Mouse (Mus musculus) mesoderm, embryonic 11.5 days (tissue): ENCODE measurements at regions not wholly inside any gene's neighbourhood (a gene's known extent, or its start where the extent isn't known, plus 50 kb on each side); places are given as distances from the start of the nearest gene placed in this dataset.

Experiments used
- DNase-seq: peaks from one replicate; pipeline ENCODE4 v3.0.0-alpha.2; 2012; ENCODE audit warnings: low read depth, low spot score

DNA sequence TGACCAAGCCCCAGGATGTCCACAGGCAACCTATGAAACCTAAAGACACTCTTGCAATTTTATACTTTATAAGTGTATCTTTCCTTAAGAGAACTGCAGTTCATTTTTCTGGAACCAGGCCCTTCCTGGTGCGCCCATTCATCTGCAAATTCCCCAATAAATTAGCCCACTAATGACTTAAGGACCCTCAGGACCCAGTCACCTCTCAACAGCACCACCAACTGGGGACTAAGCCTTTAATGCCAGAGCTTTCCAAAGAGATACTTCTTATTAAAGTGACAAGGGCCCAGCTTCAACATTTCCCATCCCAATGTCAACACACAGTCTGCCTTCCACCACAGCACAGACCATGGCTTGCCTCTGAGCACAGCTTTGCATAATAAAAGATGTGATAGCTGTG is 237.6 kb upstream of the Pabpc6 start:
- DNase-seq = no peak

DNA sequence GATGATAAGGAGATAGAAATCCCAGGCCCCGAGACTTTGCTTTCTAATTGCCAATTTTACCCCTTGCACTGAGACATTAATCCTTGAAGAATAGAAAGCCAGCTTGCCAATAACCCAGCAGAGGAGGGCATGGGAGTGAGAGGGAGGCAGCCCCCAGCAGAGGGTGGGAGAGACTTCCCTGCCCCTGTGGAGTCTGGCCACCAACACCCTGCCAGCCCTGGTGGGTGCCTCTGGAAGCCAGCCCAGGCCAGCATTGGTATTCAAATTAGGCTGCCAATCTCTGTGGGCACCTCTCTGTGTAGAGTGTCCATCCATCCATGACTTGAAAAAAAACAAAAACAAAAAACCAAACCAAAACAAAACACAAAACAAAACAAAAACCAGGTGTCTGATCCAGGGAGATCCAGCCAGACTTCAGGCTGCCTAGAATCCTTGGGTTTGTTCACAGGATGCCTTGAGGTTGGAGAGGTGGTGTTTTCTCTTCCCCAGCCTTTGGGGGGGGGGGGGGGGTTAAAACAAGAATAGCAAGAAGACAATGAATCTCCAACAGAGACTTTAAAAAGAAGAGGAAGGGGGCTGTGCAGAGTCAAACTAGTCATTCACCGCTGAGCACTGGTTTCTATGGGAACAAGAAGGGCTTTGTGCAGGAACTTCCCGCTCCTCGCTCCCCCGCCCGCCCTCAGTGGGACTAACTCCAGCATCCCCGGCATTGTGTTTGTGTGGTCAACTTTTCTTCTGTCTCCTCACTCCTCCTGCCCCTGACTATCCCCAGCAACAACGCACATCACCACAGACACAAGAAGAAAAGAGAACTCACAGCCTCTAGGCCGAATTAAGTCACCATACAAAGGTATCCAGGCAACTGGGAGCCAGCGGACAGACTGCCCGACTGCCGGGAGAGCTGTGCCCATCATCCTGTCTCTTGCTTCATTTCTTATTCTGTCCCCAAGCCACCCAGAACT is 236.3 kb upstream of the Pabpc6 start:
- peak; percentile 85 for DNase-seq

DNA sequence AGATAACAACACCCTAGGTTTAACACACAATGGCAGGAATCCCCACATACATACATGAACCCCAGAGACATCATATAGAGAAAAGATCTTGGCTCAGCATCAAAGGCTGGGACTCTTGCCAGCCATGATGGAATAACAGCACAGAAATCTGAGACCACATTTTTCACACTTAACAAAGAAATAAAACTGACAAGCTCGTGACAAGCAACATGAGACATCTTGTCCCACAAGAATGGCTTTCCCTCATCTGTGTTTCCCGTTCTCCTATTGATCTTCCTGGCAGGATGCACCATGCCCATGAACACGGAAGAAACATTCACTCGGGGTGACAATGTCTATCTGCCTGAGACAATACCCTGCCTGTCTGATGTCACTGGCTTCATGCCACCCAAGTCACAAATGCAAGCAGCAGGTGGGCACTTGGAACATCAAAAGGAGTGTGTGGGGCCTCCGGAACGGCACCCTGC is 235.0 kb upstream of the Pabpc6 start:
- DNase-seq = peak; percentile 35

DNA sequence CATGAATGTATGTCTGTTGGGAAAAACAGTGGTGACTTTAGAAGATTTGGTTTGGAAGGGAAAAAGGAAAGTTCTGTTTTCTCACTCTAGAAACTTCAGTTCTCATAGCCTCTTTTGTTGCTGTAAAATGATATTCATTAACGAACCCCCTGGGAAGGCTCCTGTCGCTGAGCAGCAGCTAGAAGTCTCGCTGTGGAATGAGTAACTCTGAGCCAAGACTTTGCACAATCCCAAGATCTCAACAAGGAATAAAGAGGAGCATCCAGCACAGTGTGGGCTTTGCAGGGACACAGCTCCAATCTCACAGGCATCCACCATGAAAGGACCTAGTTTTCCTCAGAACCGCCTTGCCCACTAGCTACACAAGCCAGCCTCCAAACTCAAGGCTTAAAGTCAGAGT is 233.8 kb upstream of the Pabpc6 start:
- DNase-seq = no peak

DNA sequence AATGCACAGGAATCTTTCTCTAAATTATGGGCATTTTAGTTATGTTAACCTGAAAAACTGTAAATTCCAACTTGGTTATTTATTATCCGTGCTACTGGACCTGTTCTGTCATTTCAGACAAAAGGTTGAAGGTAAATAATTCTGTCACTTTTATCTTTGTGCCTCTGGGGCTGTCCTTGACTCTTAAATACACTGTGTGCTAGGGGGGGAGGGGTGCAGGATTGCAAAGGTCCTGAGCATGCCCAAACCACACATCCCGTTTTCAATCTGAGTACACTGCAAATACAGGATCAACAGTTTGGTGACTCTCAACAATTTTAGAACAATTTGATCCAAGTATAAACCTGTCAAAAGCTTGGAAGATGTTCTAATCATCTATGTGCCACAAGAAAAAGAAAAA is 227.4 kb upstream of the Pabpc6 start:
- no peak for DNase-seq

DNA sequence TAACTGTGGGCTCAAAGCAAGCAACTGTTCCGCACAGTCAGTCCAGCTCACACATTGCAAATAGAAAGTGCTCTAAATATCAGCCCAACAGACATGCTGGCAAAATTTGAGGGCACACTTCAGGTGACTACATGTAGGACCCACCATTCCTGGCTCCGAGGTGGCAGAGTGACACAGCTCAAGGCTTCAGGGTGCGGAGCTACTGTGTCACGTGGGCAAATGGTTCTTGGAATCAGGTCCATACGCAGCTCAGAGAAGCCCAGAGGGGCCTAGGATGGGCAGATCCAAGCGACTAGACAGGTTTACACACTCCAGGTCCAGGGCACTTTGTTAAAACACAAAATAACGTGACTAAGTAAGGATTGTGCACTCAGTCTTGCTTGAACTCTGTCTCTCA is 226.2 kb upstream of the Pabpc6 start:
- no peak for DNase-seq

DNA sequence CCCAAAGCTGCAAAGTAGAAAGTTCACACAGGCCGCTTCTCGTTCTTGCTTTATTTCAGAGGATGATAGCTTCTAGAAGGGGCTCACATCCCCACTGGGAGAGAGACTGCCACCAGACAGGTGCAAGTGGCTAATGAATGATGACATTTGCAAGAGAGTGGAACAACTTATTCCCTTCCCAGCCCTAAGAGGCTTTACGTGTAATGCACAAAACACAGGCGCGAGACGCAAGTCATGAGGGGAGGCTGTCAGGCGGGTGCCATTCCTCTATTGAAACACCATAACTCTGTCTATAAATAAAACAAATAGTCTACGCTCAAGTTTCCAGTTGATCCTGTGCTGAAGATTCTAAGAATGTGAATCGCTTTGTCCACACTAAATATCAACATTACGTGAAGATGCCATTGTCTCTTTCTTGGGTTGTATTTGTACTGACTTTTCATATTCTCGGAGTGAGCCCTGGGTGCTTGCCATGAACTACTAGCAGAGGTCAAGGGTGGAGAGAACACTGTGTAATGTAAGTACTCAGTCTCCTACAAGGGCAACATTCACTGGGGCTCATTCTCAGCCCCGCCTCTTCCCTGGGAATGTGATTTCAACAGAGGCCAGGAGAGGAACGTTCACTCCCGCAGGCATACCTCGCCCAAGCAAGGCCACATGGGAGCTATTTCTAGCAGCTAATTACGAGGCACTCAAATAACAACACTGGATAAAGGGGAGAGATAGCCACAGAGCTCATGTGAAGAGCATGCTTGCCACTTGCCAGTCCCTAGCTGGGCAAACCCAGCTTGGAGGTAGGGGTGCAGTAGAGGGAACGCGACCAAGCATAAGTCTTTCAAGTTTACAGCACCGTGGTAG is 225.5 kb upstream of the Pabpc6 start:
- DNase-seq = peak; percentile 61

GRCm38 (mm10) chr17:9893966-9894365 is 224.4 kb upstream of the Pabpc6 start:
- DNase-seq = peak; percentile 76

DNA sequence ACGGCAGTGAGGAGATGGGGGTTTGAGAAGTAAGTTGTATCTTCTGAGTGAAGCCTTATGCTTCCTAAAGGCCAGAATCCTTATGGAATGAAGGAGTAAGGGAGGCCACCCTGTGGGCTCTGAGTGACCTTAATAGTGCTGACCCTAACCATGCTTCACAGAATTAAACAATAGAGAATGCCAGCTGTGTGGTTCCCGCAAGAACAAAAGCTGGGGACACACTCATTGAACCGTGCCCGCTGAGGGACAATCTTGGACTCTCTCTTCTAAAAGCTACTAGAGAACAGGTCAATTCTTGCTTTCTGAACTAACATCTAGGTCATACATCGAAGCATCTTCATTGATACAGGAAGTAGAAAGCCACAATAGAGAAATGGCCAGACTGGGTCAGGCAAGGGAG is 223.3 kb upstream of the Pabpc6 start:
- no peak for DNase-seq

- no peak for DNase-seq
Observed at GRCm38 (mm10) chr17:9892141-9892540, 222.6 kb upstream of the Pabpc6 start.

GRCm38 (mm10) chr17:9888494-9888893 is 219.0 kb upstream of the Pabpc6 start:
- DNase-seq = no peak

- DNase-seq = peak; percentile 47
Observed at GRCm38 (mm10) chr17:9885110-9885509, 215.6 kb upstream of the Pabpc6 start.

DNA sequence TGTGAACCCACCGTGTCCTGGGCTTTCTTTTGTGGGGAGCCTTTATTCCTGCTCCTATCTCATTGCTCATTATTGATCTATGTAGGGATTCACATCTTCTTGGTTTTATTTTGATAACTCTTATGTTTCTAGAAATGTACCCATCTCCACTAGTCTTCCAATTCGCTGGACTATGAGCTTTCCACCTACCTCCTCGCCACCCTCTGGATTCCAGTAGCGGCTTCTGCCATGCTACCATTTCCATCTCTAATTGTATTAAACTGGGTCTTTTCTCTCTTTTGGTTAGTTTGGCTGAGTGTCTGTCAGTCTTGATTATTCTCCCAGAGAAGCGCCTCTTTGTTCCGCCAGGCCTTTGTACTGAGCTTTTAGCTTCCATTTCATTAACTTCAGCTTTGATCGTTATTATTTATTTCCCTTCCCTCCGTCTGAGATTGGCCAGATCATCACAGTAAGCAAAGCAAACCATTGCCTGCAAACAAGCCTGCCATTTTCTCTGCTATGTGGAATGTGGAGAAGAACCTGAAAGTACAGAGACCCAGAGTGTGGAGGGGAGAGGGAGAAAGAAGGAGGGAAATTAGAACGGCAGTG is 213.2 kb upstream of the Pabpc6 start:
- peak; percentile 35 for DNase-seq

DNA sequence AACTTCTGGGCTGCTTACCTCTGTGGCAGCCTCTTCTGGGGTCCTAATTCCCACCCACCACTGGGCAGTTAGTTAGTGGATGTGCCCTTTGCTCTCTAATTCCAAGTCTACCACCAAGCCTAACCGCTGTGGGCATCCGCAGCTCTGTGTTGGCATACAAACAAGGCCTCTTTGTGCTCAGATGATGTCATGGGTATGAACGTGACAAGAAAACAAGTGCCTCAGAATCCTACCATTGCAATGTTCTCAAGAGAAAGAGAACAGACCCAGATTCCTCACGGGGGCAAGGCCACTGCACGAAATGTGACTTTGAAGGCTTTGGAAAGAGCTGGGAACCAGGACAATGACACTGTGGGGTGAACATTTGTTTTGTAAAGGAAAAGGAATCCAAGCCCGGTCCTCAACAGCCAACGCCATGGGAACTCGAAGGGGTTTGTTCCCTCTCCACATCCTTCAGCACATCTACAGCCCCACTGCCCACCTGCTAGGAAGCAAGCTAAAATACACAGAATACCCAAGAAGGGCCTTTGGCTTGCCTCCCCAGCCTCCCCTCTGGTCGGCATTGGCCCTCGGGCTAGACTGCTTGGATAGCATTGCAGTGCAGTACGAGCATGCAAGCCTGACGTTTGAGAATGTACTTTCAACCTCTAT is 210.2 kb upstream of the Pabpc6 start:
- no peak for DNase-seq

- DNase-seq = no peak
Observed at GRCm38 (mm10) chr17:9873695-9874094, 204.2 kb upstream of the Pabpc6 start.

GRCm38 (mm10) chr17:9870237-9870636 is 200.7 kb upstream of the Pabpc6 start:
- DNase-seq = no peak

DNA sequence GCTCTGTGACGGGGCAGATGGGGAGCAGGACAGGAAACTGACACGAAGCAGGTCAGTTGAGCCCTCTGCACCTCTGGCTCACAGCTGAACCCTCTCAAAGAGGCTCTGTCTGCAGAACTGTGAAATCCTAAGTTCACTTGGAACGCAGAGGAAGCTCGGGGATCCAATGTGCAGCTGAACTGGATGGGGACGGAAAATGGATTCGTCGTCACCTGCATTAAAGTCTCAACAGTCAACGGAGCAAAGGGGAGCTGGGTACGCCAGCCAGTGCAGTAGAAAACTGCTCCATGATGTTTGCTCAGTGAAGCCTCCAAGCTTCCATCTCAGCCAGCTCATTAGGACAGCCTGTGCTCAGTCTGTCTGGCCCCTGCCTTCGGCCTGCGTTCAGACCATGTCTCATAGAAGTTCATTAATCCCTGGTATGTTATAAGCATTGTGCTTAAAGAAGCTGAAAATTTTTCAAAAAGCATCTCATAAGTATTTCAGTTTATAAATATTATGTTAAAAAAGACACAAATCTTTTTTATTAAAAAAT is 199.3 kb upstream of the Pabpc6 start:
- DNase-seq = no peak

- DNase-seq = no peak
Observed at GRCm38 (mm10) chr17:9864254-9864653, 194.7 kb upstream of the Pabpc6 start.

DNA sequence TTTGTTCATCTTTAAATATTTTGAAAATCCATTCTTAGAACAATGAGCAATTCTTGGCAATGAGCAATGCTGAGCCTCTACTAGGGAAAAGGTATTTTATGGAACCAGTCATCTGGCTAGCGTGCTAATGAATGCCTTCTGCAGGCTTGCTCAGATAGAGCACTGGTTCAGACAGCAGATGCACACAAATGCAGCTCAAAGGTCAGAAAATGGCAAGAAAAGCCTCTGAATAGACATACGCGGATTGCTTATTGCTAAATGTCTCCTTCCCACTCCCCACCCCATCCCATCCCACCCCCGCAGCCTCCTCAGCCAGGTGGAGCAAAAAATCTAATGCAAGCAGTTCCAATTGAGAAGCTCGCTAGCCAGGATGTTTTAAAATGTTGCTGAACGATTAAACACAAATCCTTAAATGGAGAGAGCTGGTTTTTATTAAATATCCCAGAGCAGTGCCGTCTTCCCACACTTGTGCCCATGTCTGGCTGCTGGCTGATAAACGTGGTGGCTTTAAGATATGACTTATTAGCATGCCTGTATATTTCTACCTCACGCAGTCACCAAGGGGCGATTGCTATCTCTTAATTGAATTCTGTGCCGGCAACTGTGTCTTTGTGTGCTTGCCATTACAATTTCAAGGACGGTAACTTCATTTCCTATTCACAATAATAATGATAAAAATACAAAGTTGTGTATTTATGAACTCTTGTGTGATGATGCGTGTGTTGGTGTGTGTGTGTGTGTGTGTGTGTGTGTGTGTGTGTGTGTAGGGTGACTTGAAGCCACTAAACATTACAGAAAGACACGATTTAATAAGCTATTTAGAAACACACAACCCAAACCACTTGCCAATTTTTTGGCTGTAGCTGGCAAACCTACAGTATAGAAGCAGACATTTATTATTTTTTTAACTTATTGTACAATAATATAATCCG is 192.7 kb upstream of the Pabpc6 start:
- DNase-seq = no peak

DNA sequence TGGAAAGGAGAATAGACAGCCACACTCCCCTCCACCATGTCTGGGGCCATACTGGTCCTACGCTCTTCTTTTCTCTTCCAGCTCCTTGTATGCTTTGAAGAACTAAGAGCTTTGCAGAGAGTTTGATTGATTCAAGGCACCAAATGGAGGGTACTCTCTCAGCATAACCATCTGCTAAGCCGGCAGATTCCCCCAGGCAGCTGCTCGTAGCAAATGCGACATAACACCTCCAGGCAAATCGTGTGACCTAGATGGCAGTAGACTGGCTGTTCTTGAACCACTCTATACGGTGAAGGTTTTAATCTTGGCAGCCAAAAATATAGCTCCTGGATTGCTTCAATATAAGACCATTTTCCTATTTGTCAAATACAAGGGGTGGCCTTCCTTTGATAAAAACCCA is 191.8 kb upstream of the Pabpc6 start:
- DNase-seq = no peak
